Mouse (Mus musculus) embryo, embryonic 10 days (tissue): Measurements from ENCODE around the gene Iglon5.

ENCODE experiments used
- DNase-seq: peaks from one replicate; pipeline ENCODE4 v3.0.0-alpha.2; 2015; ENCODE audit warnings: low spot score

Gene Iglon5

GRCm38 (mm10) chr7:43465344-43466098 lies 24.4 kb downstream of the Iglon5 start:
- DNase-seq: peak; percentile 94

- DNase-seq: peak; percentile 58
Measured at GRCm38 (mm10) chr7:43464864-43465343, 25.0 kb downstream of the Iglon5 start.

GRCm38 (mm10) chr7:43463976-43464375 lies 25.9 kb downstream of the Iglon5 start:
- no peak for DNase-seq

- no peak for DNase-seq
Measured at GRCm38 (mm10) chr7:43462851-43463250, 27.0 kb downstream of the Iglon5 start, which contains the start of gene Vsig10l. Vsig10l (plus strand) TSS chr7:43463151.

- no peak for DNase-seq
Measured at GRCm38 (mm10) chr7:43454371-43454770, 35.5 kb downstream of the Iglon5 start.

- no peak for DNase-seq
Measured at GRCm38 (mm10) chr7:43453599-43454355, 36.1 kb downstream of the Iglon5 start.

- peak; percentile 18 for DNase-seq
Measured at GRCm38 (mm10) chr7:43452609-43453008, 37.3 kb downstream of the Iglon5 start.

GRCm38 (mm10) chr7:43451726-43452125 lies 38.1 kb downstream of the Iglon5 start:
- no peak for DNase-seq

GRCm38 (mm10) chr7:43449811-43450210 lies 40.1 kb downstream of the Iglon5 start:
- DNase-seq: no peak

- no peak for DNase-seq
Measured at GRCm38 (mm10) chr7:43448246-43448645, 41.6 kb downstream of the Iglon5 start.

GRCm38 (mm10) chr7:43447801-43448200 lies 42.1 kb downstream of the Iglon5 start:
- DNase-seq: no peak

GRCm38 (mm10) chr7:43443917-43444293 lies 46.0 kb downstream of the Iglon5 start, which contains the start of the genes Etfb and Gm45233:
Etfb (plus strand) TSS chr7:43444083.
Gm45233 (plus strand) TSS chr7:43444128.
- DNase-seq: peak; percentile 97

- DNase-seq: peak; percentile 76
Measured at GRCm38 (mm10) chr7:43443126-43443916, 46.6 kb downstream of the Iglon5 start.

- DNase-seq: no peak
Measured at GRCm38 (mm10) chr7:43442684-43443083, 47.2 kb downstream of the Iglon5 start.

- DNase-seq: no peak
Measured at GRCm38 (mm10) chr7:43441071-43441470, 48.8 kb downstream of the Iglon5 start.

- no peak for DNase-seq
Measured at GRCm38 (mm10) chr7:43440482-43440881, 49.4 kb downstream of the Iglon5 start, which contains the start of gene Cldnd2. Cldnd2 (plus strand) TSS chr7:43440782.

- DNase-seq: no peak
Measured at GRCm38 (mm10) chr7:43438611-43439010, 51.3 kb downstream of the Iglon5 start.

GRCm38 (mm10) chr7:43436341-43437255 lies 53.3 kb downstream of the Iglon5 start, which contains the start of gene Nkg7:
Nkg7 (plus strand) TSS chr7:43437073.
- DNase-seq: no peak

- no peak for DNase-seq
Measured at GRCm38 (mm10) chr7:43434676-43435075, 55.2 kb downstream of the Iglon5 start.

- no peak for DNase-seq
Measured at GRCm38 (mm10) chr7:43432891-43433290, 57.0 kb downstream of the Iglon5 start.

GRCm38 (mm10) chr7:43429500-43429899 lies 60.4 kb downstream of the Iglon5 start:
- no peak for DNase-seq
